Mouse (Mus musculus) Muller cell, postnatal 12 days (primary cell): ENCODE results near the gene Rhob.

ENCODE experiments used
- DNase-seq: peaks from one replicate; pipeline ENCODE4 v3.0.0-alpha.2; 2015; ENCODE audit errors: inconsistent ontology term

Gene Rhob

DNA sequence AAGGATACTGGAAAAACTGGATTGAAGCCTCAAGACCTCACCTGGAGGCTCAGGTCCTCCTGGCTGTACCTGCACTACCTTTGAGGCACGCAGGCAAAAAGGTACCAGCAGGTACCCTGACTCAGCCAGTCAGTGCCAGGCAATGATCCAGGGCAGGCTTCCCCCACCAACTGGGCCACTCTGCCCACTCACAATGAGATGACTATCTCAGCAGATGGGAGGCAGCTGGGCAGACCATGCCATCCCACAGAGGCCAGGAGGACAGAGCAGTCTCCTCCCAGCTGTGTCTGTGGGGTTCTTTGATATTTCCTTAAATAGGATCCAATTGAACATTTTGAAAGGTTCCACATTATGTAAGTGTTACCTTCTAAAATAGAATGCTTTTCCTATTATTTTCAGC, 49.8 kb downstream of the Rhob start:
- DNase-seq, result no peak
